Mouse (Mus musculus): ENCODE results near the gene Wipf2. TPM values are rescaled to one million over a fixed set of nuclear protein-coding genes. Genes with fewer than 3 reads are reported as not detected.

Wipf2 gene
- total and polyA plus RNA-seq, 3 experiments = 4.0 to 9.6 (median 9.1) TPM

DNA sequence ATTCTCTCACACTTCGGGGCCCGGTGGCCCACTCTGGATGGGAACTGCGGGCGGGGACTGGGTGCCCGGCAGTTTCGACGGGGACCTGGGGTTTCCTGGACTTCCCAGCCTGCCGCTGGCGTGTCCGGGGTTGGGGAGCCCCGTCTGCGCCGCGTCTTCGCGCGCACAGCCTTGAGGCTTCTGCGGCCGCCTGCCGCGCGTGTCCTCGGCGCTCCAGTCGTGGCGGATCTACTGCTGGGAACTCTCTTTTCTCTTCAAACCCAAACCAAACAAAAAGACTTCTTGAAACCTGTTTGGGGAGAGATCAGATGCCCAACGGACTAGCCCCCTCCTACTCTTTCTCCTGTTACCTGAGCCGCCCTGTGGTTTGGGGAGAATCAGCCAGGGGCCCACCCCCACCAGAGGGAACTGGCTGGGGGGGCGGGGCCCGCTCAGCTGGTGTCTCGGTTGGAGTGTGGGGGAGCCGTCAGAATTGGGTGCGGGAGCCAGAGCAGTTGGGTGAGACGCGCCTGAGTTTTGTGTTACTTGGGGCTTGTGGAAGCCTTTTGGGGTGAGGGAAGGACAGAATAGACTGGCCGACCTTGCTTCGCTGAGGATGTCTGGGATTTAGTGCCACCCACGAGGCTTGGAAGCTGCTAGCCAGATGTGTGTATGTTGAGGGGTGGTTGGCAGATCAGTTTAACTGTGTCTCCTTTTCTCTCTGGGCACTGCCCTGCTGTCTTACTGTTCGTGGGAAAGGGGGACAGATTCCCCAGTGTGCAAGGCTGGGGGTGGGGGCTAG, 74.7 kb downstream of the Wipf2 start:
- Histone ChIP-seq H3K4me3 (peak overlapping the region; percentile 61), H3K79me2 (replicated peaks; ENCODE audit: control insufficient read depth, insufficient read depth, low read length) (0 out of 2 replicates have a peak, but pooled peaks cover 1% of the 10 kb centered on the region), H3K9ac (ENCODE audit: low read depth, low read length) (peak overlapping the region; percentile 88), H3K4me1 (ENCODE audit: control insufficient read depth, insufficient read depth, low read length) (peaks cover 34% of the 10 kb centered on the region), H3K27me3 (ENCODE audit: control insufficient read depth, insufficient read depth, low read length) (no peaks in the 10 kb centered on the region), H3K36me3 (ENCODE audit: control insufficient read depth, insufficient read depth, low read length) (no peaks in the 10 kb centered on the region), H3K27ac (peak overlapping the region; percentile 94)
- TF ChIP-seq EP300 (IDR thresholded peaks at IDR 0.05; ENCODE audit: insufficient read depth, low read depth, low read length) (0 out of 2 replicates have a peak, but pooled peaks have one; percentile 1), CTCF (IDR thresholded peaks at IDR 0.05) (no peak)
- intact Hi-C loops (cut with DNase I) = loop anchor here (1.0 kb wide), 1 partner anchor 25 kb away; no protein-coding TSS in a partner anchor
- peak; percentile 75 to 78 for DNase-seq
- under 1% methylated on average over 39 of the region's 39 CpGs for WGBS

DNA sequence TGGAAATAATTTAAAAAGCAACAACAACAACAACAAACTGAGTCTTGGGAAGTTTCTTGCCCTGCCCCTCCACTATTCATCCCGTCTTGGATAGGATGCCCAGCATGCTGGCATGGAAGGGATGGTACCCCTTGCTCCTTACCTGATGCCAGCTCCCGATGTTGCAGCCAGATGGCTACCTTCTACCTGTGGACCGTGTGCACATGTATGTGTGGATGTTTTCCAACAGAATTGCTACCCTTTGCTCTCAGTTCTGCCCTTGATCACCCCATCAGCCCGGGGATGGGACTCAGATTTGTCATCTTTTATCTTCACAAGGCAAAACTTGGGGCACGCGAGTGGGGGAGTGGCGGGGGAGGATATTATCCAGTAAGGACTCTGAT, 75.3 kb downstream of the Wipf2 start:
- peak overlapping the region; percentile 88 for H3K9ac ChIP-seq (ENCODE audit: low read depth, low read length)
- no peak for DNase-seq
- 46% methylated on average over 7 of the region's 7 CpGs for WGBS
- TF ChIP-seq EP300 (IDR thresholded peaks at IDR 0.05; ENCODE audit: insufficient read depth, low read depth, low read length) = no peak
- TF ChIP-seq POLR2A (IDR thresholded peaks at IDR 0.05; ENCODE audit: insufficient read depth, low read depth, low read length) = no peak
- TF ChIP-seq CTCF (IDR thresholded peaks at IDR 0.05) = no peak
- no peak overlapping the region; the same call in 1 of the 2 replicates for H3K27ac ChIP-seq
- H3K4me1 ChIP-seq (ENCODE audit: control insufficient read depth, insufficient read depth, low read length) = peaks cover 35% of the 10 kb centered on the region
- H3K27me3 ChIP-seq (ENCODE audit: control insufficient read depth, insufficient read depth, low read length) = no peaks in the 10 kb centered on the region
- intact Hi-C loops (cut with DNase I) = loop anchor here (1.0 kb wide), 1 partner anchor 25 kb away; no protein-coding TSS in a partner anchor
- H3K4me3 ChIP-seq = peak overlapping the region; percentile 61; the same call in 1 of the 2 replicates
- H3K79me2 ChIP-seq (replicated peaks; ENCODE audit: control insufficient read depth, insufficient read depth, low read length) = 0 out of 2 replicates have a peak, but pooled peaks cover 1% of the 10 kb centered on the region
- H3K36me3 ChIP-seq (ENCODE audit: control insufficient read depth, insufficient read depth, low read length) = no peaks in the 10 kb centered on the region

DNA sequence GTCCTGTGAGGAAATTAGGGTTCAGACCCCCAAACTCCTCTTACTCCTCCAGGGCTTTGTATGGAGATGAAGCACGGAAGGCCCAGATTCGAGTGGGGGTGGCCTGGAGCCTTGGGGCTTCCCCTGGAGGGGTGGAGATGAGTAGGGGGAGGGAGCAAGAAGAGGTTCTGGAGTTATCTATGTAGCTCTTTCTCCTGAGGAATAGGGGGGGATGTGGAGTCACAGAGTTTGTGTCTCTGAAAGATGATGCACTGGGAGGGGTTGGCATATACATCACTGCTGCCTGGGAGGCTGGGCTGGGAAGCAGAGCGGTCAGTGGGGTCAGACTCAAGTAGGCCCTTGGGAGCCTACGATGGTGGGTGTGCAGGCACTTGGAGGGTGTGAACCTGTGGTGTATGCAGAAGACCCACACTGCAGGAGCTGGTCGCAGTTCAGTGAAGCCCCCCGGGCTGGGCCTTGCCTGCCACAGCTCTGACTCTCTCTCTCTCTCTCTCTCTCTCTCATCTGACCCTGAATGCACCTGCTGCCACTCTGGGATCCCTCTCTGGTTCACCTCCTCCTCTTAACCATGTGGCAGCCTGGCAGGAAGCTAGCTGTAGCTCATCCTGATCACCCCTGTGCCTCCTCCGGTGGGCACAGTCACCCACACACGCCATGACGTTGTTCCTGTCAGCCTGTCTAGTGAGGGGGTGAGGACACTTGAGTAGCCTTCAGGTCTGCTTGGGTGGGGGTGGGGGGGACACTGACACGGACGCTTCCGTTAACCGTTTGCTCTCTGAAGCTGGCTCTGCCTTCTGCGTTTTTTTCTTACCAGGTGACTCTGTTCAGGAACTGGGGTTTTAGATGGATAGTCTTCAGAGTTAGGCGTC, 75.9 kb downstream of the Wipf2 start:
- H3K27me3 ChIP-seq (ENCODE audit: control insufficient read depth, insufficient read depth, low read length) = no peaks in the 10 kb centered on the region
- 36% methylated on average over 15 of the region's 15 CpGs for WGBS
- TF ChIP-seq POLR2A (IDR thresholded peaks at IDR 0.05; ENCODE audit: insufficient read depth, low read depth, low read length) (no peak), CTCF (IDR thresholded peaks at IDR 0.05) (no peak), EP300 (IDR thresholded peaks at IDR 0.05; ENCODE audit: insufficient read depth, low read depth, low read length) (no peak)
- peak overlapping the region; percentile 20 for H3K9ac ChIP-seq (ENCODE audit: low read depth, low read length)
- H3K4me1 ChIP-seq (ENCODE audit: control insufficient read depth, insufficient read depth, low read length) = peaks cover 40% of the 10 kb centered on the region
- intact Hi-C loops (cut with DNase I) = no loop called here
- no peak overlapping the region; the same call in 1 of the 2 replicates for H3K4me3 ChIP-seq
- no peaks in the 10 kb centered on the region for H3K36me3 ChIP-seq (ENCODE audit: control insufficient read depth, insufficient read depth, low read length)
- H3K27ac ChIP-seq = no peak overlapping the region; the same call in 1 of the 2 replicates
- peak in 1 of 2 experiments; percentile 36 for DNase-seq
- H3K79me2 ChIP-seq (replicated peaks; ENCODE audit: control insufficient read depth, insufficient read depth, low read length) = 0 out of 2 replicates have a peak, but pooled peaks cover 1% of the 10 kb centered on the region

DNA sequence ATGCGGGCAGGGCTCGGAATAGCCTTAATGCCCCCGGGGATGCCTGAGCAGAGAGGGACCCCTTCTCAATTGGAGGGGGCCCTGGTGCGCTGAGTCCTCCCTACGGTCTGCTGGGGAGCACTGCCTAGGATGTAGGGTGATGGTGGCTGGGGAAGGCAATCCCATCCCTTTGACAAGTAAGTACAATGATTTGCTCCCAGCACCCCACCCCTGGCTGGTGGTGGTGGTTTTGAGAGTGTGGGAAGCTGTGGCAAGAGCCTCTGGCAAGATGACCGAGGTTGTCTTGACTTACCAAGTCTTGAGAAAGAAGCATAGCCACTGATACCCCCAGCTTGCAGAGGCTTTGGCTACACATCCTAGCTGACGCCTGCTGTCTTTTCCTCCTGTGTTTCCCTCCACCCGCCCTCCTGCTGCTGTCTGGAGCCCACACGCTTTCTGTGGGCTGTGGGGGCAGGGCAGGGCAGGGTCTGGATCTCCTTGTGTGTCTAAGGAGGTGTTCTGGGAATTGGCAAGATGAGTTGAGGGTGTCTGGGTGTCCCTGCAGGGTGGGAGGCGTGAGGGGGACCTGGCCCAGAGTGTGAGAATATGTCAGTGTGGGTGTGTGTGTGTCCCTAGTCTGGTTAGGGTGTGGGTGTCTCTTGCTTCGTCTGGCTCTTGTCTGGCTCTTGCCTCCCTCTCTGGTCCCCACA, 76.7 kb downstream of the Wipf2 start:
- Histone ChIP-seq H3K4me1 (ENCODE audit: control insufficient read depth, insufficient read depth, low read length) (peaks cover 44% of the 10 kb centered on the region), H3K4me3 (no peak overlapping the region), H3K9ac (ENCODE audit: low read depth, low read length) (peak overlapping the region; percentile 43), H3K27me3 (ENCODE audit: control insufficient read depth, insufficient read depth, low read length) (no peaks in the 10 kb centered on the region), H3K27ac (peak overlapping the region; percentile 98; the same call in 1 of the 2 replicates), H3K79me2 (replicated peaks; ENCODE audit: control insufficient read depth, insufficient read depth, low read length) (peaks cover 1% of the 10 kb centered on the region; the same call in 1 of the 2 replicates), H3K36me3 (ENCODE audit: control insufficient read depth, insufficient read depth, low read length) (no peaks in the 10 kb centered on the region)
- TF ChIP-seq EP300 (IDR thresholded peaks at IDR 0.05; ENCODE audit: insufficient read depth, low read depth, low read length) = no peak
- TF ChIP-seq POLR2A (IDR thresholded peaks at IDR 0.05; ENCODE audit: insufficient read depth, low read depth, low read length) = no peak
- no peak for TF ChIP-seq CTCF (IDR thresholded peaks at IDR 0.05)
- 41% methylated on average over 11 of the region's 11 CpGs for WGBS
- intact Hi-C loops (cut with DNase I) = no loop called here
- DNase-seq = peak; percentile 45 to 49

DNA sequence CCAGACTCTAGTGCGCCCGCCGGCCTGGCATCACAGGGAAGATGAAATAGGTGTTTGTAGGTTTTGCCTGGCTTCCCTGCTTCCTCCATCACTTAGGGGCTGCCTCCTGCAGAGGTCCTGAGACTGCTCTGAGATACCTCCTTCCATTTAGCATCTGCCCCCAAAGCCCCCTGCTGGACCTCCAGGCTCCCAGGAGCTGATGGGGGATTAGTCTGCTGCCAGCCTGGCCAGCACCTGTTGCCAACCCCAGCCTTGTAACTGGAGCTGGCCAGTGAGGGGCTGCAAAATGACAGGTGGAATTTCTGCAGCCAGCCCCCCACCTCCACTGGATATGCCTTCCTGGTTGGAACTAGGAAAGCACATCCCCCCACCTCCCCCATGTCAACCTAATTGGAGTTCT, 77.3 kb downstream of the Wipf2 start:
- peaks cover 47% of the 10 kb centered on the region for H3K4me1 ChIP-seq (ENCODE audit: control insufficient read depth, insufficient read depth, low read length)
- TF ChIP-seq EP300 (IDR thresholded peaks at IDR 0.05; ENCODE audit: insufficient read depth, low read depth, low read length) (no peak), POLR2A (IDR thresholded peaks at IDR 0.05; ENCODE audit: insufficient read depth, low read depth, low read length) (no peak), CTCF (IDR thresholded peaks at IDR 0.05) (no peak)
- intact Hi-C loops (cut with DNase I) = no loop called here
- H3K27ac ChIP-seq = peak overlapping the region; percentile 98
- WGBS = 24% methylated on average over 3 of the region's 3 CpGs
- peak; percentile 24 to 44 for DNase-seq
- no peaks in the 10 kb centered on the region for H3K27me3 ChIP-seq (ENCODE audit: control insufficient read depth, insufficient read depth, low read length)
- H3K4me3 ChIP-seq = no peak overlapping the region; the same call in 1 of the 2 replicates
- no peaks in the 10 kb centered on the region for H3K36me3 ChIP-seq (ENCODE audit: control insufficient read depth, insufficient read depth, low read length)
- H3K9ac ChIP-seq (ENCODE audit: low read depth, low read length) = peak overlapping the region; percentile 37
- peaks cover 1% of the 10 kb centered on the region; the same call in 1 of the 2 replicates for H3K79me2 ChIP-seq (replicated peaks; ENCODE audit: control insufficient read depth, insufficient read depth, low read length)

Measured in heart, adult 2 months (tissue).